Mouse (Mus musculus): ENCODE measurements around the gene Abtb2.

The Abtb2 gene

DNA sequence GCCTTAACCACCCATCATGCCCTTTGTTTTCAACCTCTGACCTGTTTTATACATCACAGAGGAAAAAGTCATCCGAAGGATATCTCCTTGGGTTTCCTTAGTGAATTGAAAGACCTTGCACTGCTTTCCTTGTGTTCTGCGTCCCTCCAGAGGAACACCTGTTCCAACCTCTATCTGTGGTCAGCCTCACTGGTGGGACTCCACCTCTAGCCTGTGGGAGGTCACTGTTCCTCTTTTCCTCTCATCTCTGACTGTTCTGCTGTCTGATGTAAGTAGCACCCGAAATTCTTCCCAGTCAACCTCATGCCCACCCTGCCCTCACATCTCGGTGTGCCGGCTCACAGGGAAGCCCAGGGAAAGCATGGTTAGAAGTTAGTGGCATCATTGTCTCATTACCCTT, 48.9 kb downstream of the Abtb2 start:
- no peak for DNase-seq (ENCODE audit: low read depth, low spot score)

DNA sequence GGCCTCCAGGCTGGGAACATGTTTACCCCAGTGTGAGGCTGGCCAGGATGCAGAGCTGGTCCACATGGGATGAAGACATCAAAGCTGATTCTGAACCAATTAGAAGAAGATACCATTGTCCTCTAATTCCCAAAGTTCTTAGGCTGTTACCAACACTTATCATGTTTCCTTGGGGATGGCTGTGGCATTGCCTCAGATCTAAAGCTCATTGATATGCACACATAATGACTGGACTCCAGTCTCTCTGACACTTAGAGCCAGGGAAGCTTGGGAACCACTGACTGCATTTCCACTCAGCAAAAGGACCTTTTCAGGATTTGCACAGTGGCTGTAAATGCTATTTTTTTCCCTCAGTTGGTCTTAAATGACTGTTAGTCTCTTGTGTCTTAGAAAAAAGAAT, 52.3 kb downstream of the Abtb2 start:
- no peak for DNase-seq (ENCODE audit: low read depth, low spot score)

DNA sequence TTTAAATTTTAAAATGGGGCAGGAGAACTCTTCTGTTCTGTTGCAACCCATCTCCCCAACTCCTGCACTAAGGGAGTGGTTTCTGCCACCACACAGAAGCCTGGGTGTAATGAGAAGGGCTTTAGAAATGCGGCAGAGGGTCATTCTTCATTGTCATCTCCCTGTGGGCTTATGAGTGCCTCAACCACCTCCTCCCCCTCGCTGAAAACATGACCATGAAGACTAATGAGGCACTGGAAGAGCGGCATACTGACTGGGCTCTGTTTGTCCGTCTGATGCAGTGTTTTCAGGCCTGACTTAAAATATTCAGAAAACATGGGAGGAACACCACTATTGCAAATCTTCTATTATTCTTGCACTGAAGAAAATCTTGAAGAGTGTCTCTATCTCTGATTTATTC, 56.8 kb downstream of the Abtb2 start:
- DNase-seq (ENCODE audit: low read depth, low spot score) = no peak

DNA sequence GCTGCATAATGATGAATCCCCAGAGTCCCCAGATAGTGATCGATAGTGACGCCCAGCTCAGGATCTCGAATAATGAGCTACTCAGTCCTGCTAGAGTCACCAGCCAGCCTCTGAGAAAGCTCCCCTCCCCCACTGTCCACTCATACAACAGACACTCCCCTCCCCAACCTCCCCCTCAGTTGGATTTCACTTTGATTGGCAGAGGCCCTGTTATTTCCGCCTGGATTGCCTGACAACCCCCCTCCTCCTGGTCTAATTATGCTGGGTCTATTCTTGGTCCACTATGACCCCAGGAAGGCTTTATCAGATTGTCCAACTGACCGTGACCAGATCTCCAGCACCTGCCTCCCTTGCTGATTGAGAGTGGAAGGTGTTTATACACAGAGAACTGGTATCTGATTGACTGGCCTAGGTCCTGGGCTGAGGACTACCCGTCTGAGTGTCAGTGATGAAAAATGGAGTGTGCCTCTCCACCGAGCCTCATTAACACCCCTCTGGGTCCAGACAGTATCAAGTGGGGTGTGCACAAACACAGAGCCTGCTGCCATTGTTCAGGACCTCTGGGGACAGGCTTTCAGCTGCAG, 59.3 kb downstream of the Abtb2 start:
- DNase-seq (ENCODE audit: low read depth, low spot score) = no peak

DNA sequence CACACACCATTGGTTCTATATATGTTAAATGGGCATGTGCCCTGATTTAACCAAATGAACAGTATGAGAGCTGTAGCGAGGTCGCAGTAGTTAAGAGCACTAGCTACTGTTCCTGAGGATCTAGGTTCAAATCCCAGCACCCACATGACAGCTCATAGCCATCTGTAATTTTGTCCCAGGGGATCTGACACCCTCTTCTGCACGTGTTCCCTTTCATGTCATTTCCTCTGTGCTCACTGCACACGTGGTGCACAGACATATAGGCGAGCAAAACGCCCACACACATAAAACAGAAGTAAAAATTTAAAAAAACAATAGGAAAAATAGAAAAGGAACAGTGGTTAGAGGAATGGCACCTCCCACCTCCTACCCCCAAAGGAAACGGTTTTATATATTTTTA, 61.0 kb downstream of the Abtb2 start:
- DNase-seq (ENCODE audit: low read depth, low spot score) = no peak

DNA sequence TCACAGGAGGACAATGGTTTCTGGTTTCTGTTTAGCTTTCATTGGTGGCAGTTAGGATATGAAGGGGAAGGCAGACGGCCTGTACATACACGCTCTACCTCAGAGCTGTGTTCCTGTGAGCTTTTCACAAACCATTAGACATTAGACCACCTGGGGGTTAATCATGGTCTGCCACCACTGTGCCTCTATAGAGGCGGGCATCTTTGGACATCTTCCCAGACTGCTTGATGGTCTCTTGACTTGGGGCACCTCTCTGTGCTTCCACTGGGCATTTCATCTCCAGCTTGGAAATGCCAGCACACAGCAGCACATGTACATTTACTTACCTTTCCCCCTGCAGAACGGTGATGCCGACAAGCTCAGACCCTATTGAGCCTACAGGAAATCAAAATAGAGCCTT, 63.8 kb downstream of the Abtb2 start:
- no peak for DNase-seq (ENCODE audit: low read depth, low spot score)

DNA sequence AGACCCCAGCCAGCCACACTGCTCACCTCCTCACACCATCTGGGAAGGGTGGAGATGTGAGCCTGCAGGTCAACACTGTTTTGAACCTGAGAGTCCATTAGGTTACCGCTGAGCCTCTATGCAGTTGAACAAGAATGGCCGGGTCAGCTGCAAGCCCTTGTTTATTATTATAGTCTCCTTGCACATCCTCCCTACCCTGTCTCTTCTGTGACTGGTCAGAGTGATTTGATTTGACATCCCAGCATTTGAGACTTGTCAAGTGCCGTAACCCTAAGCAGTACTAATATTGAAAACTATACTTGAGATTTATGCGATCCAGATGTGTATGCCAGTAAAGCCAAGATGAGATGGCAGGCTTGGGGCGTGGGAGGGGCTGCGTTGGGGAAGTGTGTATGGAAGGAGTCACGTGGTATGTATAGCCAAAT, 65.2 kb downstream of the Abtb2 start:
- DNase-seq (ENCODE audit: low read depth, low spot score) = no peak

DNA sequence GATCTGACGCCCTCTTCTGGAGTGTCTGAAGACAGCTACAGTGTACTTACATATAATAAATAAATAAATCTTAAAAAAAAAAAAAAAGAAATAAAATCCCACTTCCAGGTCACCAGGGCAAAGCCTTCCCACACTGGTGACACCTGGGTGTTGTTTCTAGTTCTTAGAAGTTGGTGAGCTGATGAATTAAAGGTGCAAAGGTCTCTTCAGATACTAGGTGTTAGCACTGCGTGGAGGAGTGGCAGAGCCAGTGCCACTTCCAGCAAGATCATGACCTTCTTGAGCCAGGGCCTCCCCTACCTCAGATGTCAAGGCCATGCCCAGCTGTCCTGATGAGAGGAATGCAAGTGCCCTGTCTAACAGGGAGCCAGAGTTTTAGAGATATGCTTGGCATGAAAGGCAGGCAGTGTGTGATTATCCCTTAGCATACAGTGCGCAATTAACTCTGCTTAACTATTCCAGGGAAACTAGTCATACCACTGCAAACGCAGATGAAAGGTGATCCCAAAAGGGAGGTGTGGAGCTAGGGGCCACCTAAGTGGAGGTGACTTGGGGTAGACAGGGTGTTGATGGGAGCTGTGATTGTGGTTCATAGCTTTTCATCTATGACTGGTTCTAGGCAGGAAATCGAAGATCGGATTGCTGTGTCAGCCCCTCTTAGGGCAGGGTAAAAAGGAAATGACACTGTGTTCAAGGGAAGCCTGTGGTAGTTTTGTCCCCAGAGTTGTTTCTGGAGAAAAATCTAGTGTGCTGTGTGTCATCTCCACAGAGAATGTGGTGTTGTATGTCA, 66.2 kb downstream of the Abtb2 start:
- DNase-seq (ENCODE audit: low read depth, low spot score) = no peak

DNA sequence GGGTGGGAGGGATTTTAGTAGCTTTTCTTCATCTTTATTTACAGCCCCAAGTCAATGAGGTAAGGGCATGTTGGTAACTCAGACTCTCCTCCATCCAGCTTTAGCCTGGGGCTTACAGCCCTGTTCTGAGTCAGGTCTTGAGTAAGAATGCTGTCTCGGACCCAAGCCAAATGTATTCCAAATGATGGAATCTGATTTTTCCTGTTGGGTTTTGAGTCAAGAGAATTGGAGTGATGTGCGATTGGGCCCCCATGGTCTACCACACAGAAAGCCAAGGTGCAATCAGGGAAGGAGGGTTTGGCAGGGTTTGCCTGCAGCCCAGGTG, 66.8 kb downstream of the Abtb2 start:
- DNase-seq (ENCODE audit: low read depth, low spot score) = no peak

DNA sequence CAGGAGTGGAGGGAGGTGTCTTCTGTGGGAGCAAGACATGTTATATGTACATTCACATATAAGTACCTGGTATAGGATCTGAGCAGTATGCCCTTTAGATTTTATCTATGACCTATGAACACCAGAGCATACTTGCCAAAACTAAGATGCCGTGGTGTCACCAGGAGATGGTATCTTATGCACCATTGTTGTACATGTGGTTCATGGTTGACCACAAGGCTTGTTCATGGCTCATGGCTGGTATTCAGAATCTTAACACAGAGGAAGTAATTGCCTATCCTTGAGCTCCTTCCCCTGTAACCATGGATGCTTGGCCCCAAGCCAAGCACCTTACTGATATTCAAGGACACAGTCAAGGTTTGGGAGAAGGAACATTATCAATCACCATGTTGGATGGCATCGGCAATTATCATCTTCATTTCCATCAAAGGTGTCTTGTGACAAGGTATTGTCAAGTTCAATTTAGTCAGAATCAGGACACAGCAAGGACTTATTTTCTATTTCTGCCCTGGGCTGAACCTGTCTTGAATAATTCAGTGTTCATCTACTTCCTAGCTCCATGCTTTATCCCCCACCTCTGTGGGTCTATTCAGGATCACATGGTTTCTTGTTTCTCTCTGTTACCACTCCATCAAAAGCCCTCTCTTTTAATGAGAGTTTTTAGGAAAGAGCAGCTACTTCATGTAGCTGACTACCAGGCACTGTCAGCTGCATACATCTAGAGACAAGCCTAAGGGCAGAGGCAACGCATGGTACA, 69.8 kb downstream of the Abtb2 start:
- DNase-seq (ENCODE audit: low read depth, low spot score) = no peak

DNA sequence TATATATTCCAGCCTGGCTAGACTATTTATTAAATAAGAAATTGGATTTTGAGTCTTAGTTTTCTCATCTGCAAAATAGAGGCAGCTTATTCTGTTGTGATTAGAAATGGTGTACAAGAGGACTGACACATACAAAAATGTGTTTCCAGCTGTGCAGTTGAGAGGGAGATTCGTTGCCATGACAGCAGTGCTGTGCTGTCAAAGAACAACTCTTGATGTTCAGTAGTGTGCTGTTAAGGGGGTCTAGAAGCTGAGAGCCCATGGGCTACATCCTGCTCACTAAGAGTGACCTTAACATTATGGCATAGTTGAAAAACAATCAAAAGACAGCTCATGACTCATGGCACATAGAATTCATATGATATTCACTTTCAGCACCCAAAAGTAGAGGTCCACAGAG, 71.3 kb downstream of the Abtb2 start:
- DNase-seq (ENCODE audit: low read depth, low spot score) = no peak

DNA sequence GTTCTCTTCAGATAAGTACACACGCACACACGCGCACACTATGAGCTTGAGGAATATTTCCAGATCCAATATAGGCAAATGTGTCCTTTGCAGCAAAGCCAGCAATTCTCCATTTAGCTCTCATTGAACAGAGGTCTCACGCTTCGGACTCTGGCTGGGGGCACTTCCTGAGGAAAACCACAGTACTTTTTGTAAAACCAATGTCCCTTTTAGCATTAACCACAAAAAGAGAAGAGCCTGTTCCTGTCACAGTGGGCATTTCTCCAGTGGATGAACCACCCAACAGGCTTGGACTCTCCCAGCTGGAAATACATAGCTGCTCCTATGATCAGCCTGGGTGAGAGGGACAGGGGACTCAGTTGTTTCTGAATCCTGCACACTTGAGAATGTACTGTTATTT, 71.8 kb downstream of the Abtb2 start:
- no peak for DNase-seq (ENCODE audit: low read depth, low spot score)

DNA sequence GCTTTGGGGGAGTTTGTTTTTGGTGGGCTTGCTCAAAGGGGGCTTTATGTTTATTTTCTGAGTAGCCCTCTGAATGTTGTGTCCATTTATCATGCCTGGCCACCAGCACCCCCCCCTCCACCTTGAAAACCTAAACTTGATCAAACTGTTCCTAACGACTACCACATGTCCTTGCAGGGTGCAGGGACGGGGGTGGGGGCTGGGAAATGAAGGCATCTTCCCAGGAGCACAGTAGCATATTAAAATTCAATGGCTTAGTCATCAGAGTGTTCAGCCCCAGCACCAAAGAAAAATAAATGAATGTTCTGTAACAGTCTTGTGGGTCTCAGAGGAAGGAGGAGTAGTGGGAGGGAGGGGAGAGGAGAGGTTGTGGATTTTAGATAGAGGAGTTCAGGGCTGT, 73.6 kb downstream of the Abtb2 start:
- DNase-seq (ENCODE audit: low read depth, low spot score) = no peak

DNA sequence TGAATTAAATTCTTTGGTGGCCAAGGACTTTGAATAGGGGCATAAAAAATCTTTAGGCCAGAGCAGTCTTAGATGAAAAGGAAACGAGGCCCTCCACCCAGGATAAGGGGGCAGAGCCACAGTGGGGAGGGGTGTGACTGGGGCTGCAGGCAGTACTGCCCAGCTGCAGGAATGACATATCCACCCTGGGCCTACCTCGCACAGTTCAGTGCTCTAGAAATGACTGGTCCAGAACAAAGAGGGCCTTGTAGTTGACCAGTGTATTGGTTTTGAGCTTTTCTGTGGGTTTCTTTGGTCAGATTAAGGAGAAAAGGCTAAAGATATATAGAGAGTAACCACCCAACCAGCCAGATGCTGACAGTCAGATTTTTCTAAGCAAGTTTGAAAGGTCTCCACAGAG, 74.8 kb downstream of the Abtb2 start:
- DNase-seq (ENCODE audit: low read depth, low spot score) = no peak

DNA sequence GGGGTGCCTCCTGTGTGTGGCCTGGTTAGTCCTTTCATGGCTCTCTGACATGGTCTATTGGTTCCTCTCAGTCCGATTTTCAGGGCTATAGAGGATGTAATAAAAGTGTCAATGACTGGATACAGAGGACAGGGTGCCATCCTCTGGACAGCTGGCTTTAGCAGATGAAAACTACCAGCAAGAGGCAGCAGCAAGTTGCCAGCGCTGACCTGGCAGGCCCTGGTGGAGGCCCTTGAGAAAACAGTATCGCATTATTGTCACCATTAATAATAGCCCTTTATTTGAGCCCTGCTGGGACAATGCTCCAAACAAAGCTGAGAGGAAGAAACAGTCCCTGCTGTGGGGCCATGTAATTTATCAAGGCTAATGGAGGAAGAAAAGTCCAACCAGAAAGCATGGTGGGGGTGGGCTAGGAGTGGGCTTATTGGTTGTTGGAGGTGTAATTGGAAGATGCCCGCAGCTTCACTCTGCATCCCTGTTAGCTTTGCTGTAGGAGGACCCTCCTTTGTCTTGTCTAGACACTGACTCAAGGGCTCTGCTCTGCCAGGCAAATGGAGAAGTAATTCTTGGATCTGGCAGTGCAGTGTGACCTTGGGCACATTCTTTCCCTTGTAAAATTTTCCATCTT, 77.6 kb downstream of the Abtb2 start:
- no peak for DNase-seq (ENCODE audit: low read depth, low spot score)

DNA sequence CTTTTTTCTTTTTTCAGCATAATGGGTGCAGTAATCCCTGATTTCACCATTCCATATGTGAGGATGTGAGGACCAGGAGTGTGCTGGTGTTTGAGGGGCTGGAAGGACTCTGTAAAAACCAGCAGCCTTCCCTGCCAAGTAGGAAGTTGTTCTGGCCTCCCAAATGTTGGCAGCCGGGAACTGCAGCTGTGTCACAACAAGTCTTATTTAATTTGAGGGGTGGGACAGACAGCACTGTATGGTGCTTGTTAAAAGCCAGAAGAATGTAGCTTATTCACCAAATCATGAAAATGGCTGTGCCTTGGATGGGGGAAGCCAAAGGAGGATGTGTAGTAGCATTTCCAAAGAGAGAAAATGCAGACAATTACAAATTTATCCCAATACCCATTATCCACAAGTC, 78.3 kb downstream of the Abtb2 start:
- no peak for DNase-seq (ENCODE audit: low read depth, low spot score)

DNA sequence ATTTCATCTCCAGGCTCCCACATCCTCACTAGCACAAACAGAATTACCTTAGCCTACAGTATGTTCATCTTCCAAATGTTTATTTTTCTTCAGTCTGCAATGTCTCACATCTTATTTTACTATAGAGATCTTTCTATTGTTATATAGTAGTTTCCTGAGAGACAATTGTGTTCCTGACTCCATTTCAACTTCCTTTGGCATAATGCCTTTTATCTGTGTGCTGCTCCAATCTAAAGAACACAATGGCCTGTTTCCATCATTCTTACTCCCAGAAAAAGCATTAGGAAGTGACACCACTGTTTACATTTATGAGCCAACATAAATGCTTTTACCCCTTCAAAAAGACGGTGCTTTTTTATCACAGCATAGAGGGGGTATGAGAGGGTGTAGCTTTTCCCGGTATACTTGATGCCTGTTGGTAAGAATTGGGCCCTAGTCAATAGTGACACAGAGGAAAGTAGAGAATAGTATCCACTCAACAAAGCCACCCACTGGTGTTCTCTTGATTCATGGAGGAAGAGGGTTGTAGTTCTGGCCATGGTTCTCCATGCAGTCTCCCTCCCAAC, 84.3 kb downstream of the Abtb2 start:
- DNase-seq (ENCODE audit: low read depth, low spot score) = no peak

DNA sequence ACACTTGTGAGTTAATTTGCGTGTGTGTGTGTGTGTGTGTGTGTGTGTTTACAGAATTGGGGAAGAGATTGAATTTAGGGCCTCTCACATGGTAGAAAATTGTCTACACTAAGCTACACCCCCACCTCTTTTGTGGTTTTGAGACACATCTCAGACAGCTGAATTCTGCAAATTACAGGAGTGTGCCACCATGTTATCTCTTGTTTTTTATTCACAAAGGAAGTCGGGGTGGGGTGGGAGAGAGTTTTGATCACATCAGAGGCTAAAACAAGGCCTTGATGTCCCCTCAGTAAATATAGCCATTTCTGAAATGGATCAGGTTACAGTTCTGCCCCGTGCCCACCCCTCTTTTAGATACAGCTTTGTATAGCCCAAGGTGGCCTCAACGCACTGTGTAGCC, 86.0 kb downstream of the Abtb2 start:
- DNase-seq (ENCODE audit: low read depth, low spot score) = no peak

DNA sequence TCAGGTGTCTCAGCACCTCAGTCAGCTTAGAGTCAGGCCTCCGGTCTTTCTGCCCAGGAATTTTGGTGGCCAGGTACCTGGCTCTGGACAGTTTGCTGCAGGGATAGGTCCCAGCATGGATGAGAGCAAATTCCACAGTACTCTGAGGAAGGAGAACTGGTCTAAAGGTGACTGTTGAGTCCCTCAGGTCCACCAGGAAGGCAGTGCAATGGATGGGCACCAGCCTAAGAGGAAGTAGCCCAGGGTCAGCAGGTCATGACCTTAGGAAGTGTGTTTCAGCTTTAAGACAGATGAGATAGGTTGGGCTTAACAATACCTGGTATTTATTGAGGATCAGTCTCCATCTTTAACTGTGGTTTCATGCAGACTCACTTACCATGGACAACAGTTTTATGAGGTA, 88.9 kb downstream of the Abtb2 start:
- no peak for DNase-seq (ENCODE audit: low read depth, low spot score)

DNA sequence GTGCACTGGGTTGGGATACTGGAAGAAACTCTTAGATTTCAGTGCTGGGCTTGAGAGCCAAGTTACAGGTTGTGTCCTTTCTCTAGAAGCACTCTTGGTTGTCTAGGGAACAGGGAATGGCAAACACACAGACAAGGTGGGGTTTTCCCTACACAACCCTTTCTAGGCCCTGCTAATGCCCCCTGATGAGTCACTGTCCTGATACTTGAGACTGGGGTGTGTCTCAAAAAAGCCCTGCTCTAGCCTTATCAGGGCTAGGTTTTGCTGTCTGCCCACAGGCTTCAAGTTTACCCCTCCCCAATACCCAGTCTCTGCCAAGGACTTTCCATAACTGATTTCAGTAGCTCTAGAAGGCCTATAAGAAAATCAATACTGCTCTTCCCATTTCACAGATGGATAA, 89.9 kb downstream of the Abtb2 start:
- no peak for DNase-seq (ENCODE audit: low read depth, low spot score)

DNA sequence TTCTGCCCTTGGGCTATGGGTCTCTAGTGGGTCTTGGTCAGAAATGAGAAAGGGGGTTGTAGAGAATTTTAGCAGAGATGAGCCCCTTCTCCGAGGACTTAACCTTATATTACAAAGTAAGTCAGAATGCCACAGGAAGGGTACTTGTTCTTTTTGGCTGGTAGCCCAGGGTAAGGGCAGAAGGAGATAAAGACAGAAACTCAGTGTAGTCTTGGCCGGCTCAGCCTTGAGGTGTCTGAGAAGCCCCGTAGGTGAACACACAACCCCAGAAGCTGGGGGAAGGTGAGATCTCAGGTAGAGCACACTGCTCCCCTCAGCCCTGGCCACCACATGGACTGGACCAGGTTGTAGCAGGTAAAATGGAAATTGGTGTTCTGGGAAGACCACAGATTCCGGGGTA, 93.1 kb downstream of the Abtb2 start:
- DNase-seq (ENCODE audit: low read depth, low spot score) = no peak

Data from skeletal muscle tissue, adult 2 months (tissue).